9 mouse cellular contexts compared by ENCODE assay signal in the genomic region with DNA sequence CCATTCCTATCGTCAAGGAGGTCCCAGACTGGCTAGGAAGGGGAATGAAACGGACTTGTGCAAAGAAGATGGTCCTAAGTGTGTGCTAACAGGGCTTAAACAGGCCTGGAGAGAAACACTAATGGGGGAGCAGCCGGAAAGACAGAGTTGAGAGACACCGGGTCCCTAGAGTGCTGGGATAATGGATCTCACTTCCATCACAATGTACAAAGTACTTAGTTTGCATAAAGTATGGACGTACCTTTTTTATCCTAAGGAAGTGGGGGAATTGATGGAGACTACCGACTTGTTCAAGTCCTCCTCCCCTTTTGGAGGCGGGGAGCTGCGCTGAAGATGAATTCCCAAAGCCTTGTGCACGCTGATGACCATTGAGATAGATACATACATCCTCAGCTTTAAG. TPM values are rescaled to one million over a fixed set of nuclear protein-coding genes. Genes with fewer than 3 reads are reported as not detected.
DNase-seq lines count a peak whose midpoint lies in the region; ATAC-seq and TF ChIP-seq lines count a peak whose summit lies in the region.
"Had no signal": no experiment of that assay in that cellular context is flagged by ENCODE, and none has a peak within 500 bp of the region (broad histone marks: within the 10 kb centered on the region; RNA-seq: fewer than 3 reads in every experiment).

No protein-coding gene starts in this region.

- intact Hi-C loops in heart, adult 2 months (cut with DNase I) = loop anchor here (5.0 to 10.0 kb wide), 2 partner anchors 179 to 321 kb away; partner anchors contain the start of genes Id3 and Zfp46

- H3K4me3 ChIP-seq in heart, adult 2 months = peak overlapping the region; percentile 81
- peak overlapping the region; percentile 48 to 83 for H3K4me3 ChIP-seq in ES-E14 (ENCODE audit: insufficient read depth in 1 of 2, low read depth in 1 of 2, low read length in 2 of 2, poor library complexity in 1 of 2, severe bottlenecking in 1 of 2)
- H3K4me3 ChIP-seq in heart, embryonic 16.5 days (ENCODE audit: low read length) = peak overlapping the region; percentile 83
- H3K4me3 ChIP-seq in liver, postnatal 0 days (ENCODE audit: low read depth, low read length) = peak overlapping the region; percentile 62; the same call in 1 of the 2 replicates

- H3K4me1 ChIP-seq in heart, adult 2 months (ENCODE audit: control insufficient read depth, insufficient read depth, low read length) = peaks cover 20% of the 10 kb centered on the region
- peaks cover 8 to 15% of the 10 kb centered on the region in 2 experiments; a peak in 3 of 4 replicates for H3K4me1 ChIP-seq in ES-E14 (ENCODE audit: control insufficient read depth in 2 of 2, insufficient read depth in 2 of 2, low read length in 2 of 2, poor library complexity in 1 of 2)
- peaks cover 22% of the 10 kb centered on the region for H3K4me1 ChIP-seq in heart, embryonic 16.5 days (ENCODE audit: control insufficient read depth, insufficient read depth, low read length)
- H3K4me1 ChIP-seq in liver, postnatal 0 days (ENCODE audit: insufficient read depth) = 0 out of 2 replicates have a peak, but pooled peaks cover 6% of the 10 kb centered on the region

- no peak for DNase-seq in heart, adult 2 months
- no peak for DNase-seq in heart, adult 18-20 months
- DNase-seq in ES-E14 (ENCODE audit: low read depth, low spot score) = peak; percentile 41
- DNase-seq in liver, postnatal 0 days = no peak
- no peak for DNase-seq in retina, embryonic 14.5 days (ENCODE audit: low spot score)
- DNase-seq in thymus, postnatal 10 days (ENCODE audit: low spot score in 2 of 2) = no peak
- DNase-seq in adrenal gland, adult 18-20 months (ENCODE audit: low spot score in 2 of 2) = no peak

- no peak for TF ChIP-seq POLR2A in heart, adult 2 months (IDR thresholded peaks at IDR 0.05; ENCODE audit: insufficient read depth, low read depth, low read length)

- H3K9me3 ChIP-seq in ES-E14 (ENCODE audit: control insufficient read depth, insufficient read depth, low read depth, low read length) = no peaks in the 10 kb centered on the region
- no peaks in the 10 kb centered on the region for H3K9me3 ChIP-seq in heart, embryonic 16.5 days (replicated peaks; ENCODE audit: control insufficient read depth, low read length)
- H3K9me3 ChIP-seq in liver, postnatal 0 days (ENCODE audit: low read length) = no peaks in the 10 kb centered on the region

- no peaks in the 10 kb centered on the region for H3K79me2 ChIP-seq in heart, adult 2 months (replicated peaks; ENCODE audit: control insufficient read depth, insufficient read depth, low read length)

- 42% methylated on average over 9 of the region's 9 CpGs for WGBS in heart, adult 2 months
- 40% methylated on average over 9 of the region's 9 CpGs for whole genome bisulfite sequencing in heart, embryonic 16.5 days
- 39% methylated on average over 9 of the region's 9 CpGs for WGBS in liver, postnatal 0 days (ENCODE audit: insufficient replicate concordance)

- H3K27ac ChIP-seq in heart, adult 2 months = peak overlapping the region; percentile 97
- H3K27ac ChIP-seq in ES-E14 (ENCODE audit: insufficient read depth, low read depth, low read length, poor library complexity, severe bottlenecking) = peak overlapping the region; percentile 92
- H3K27ac ChIP-seq in heart, embryonic 16.5 days (ENCODE audit: low read length) = no peak overlapping the region
- no peak overlapping the region for H3K27ac ChIP-seq in liver, postnatal 0 days (ENCODE audit: low read depth)

- ATAC-seq in heart, embryonic 16.5 days (replicated peaks; ENCODE audit: extremely low read depth, insufficient read depth, low FRiP score) = no peak
- no peak for ATAC-seq in liver, postnatal 0 days

- TF ChIP-seq CTCF in heart, adult 2 months (IDR thresholded peaks at IDR 0.05) = no peak
- TF ChIP-seq CTCF in liver, postnatal 0 days (IDR thresholded peaks at IDR 0.05; ENCODE audit: low read depth) = no peak

- H3K4me2 ChIP-seq in heart, embryonic 16.5 days (ENCODE audit: low read depth, low read length) = peak overlapping the region; percentile 98
- peak overlapping the region; percentile 90 for H3K4me2 ChIP-seq in liver, postnatal 0 days (ENCODE audit: low read depth, low read length)

- TF ChIP-seq EP300 in heart, adult 2 months (IDR thresholded peaks at IDR 0.05; ENCODE audit: insufficient read depth, low read depth, low read length) = no peak
- TF ChIP-seq EP300 in liver, postnatal 0 days (IDR thresholded peaks at IDR 0.05; ENCODE audit: low read depth) = no peak

- peaks cover 3% of the 10 kb centered on the region; the same call in 1 of the 2 replicates for H3K36me3 ChIP-seq in heart, adult 2 months (ENCODE audit: control insufficient read depth, insufficient read depth, low read length)
- no peaks in the 10 kb centered on the region for H3K36me3 ChIP-seq in ES-E14 (ENCODE audit: control insufficient read depth, insufficient read depth, low read length, poor library complexity, severe bottlenecking)
- no peaks in the 10 kb centered on the region for H3K36me3 ChIP-seq in heart, embryonic 16.5 days (ENCODE audit: control insufficient read depth, insufficient read depth)
- H3K36me3 ChIP-seq in liver, postnatal 0 days (replicated peaks; ENCODE audit: insufficient read depth, low read length) = no peaks in the 10 kb centered on the region

- H3K9ac ChIP-seq in heart, adult 2 months (ENCODE audit: low read depth, low read length) = peak overlapping the region; percentile 97
- peak overlapping the region; percentile 81 for H3K9ac ChIP-seq in ES-E14 (ENCODE audit: insufficient read depth, low read depth, low read length, poor library complexity, severe bottlenecking)
- H3K9ac ChIP-seq in heart, embryonic 16.5 days (ENCODE audit: low read length) = no peak overlapping the region
- H3K9ac ChIP-seq in liver, postnatal 0 days (replicated peaks) = no peak overlapping the region

- H3K27me3 ChIP-seq in heart, adult 2 months (ENCODE audit: control insufficient read depth, insufficient read depth, low read length) = no peaks in the 10 kb centered on the region
- H3K27me3 ChIP-seq in heart, embryonic 16.5 days (ENCODE audit: control insufficient read depth, insufficient read depth, low read length) = 0 out of 2 replicates have a peak, but pooled peaks cover 3% of the 10 kb centered on the region
- H3K27me3 ChIP-seq in liver, postnatal 0 days (ENCODE audit: insufficient read depth, low read length) = peaks cover 5% of the 10 kb centered on the region
- H3K27me3 ChIP-seq: CH12.LX had no signal

- in situ Hi-C loops in ES-E14 (cut with MboI; ENCODE audit: low sequenced_read_pairs in 2 of 2, unreplicated experiment in 2 of 2) = no loop called here

TF ChIP-seq in ES-E14, 5 proteins besides CTCF, POLR2A, EP300 and RAD21:
- TF ChIP-seq HCFC1 (IDR thresholded peaks at IDR 0.05; ENCODE audit: borderline replicate concordance, insufficient read depth, low read length) = no peak
- TF ChIP-seq CHD2 (IDR thresholded peaks at IDR 0.05; ENCODE audit: low read depth, low read length) = no peak
- no peak for TF ChIP-seq MAFK (IDR thresholded peaks at IDR 0.05; ENCODE audit: insufficient read depth, low read depth, low read length)
- TF ChIP-seq ZNF384 (IDR thresholded peaks at IDR 0.05; ENCODE audit: low read depth, low read length) = no peak
- TF ChIP-seq ZC3H11A (IDR thresholded peaks at IDR 0.05; ENCODE audit: borderline replicate concordance, low read depth, low read length) = no peak

RNA-seq across cellular contexts. Expression of gene 6030445D17Rik, which starts 1.4 kb away (rescaled TPM):
- total RNA-seq in heart, adult 2 months (2021) = under 1 TPM; 0.31 to 0.45 TPM
- polyA plus RNA-seq in heart, adult 2 months (2012; rRNA removed) = 0.27 and 0.56 TPM in 2 replicates
- total RNA-seq in heart, adult 18-20 months (2021) = under 1 TPM; 0.15 to 0.21 TPM
- 0.89 and 1.0 TPM in 2 replicates for total RNA-seq in ES-E14 (2012; rRNA removed)
- polyA plus RNA-seq in heart, embryonic 16.5 days (2015; fragmentation: Nextera tagmentation; extraction: Ambion mirVana) = 0.32 TPM in 1 of 2 replicates, not detected in the other
- 0.12 TPM in 1 of 2 replicates, not detected in the other for polyA plus RNA-seq in liver, postnatal 0 days (2015; fragmentation: Nextera tagmentation; extraction: Ambion mirVana)
- under 1 TPM; 0.45 to 0.46 TPM for total RNA-seq in adrenal gland, adult 18-20 months (2021)
- total RNA-seq: CH12.LX had no signal

RNA-seq across cellular contexts. Expression of gene Luzp1, which starts 6.1 kb away (rescaled TPM):
- total RNA-seq in heart, adult 2 months (2021) = 10 to 100 TPM; 36.5 to 37.8 TPM
- 11.0 and 21.4 TPM in 2 replicates for polyA plus RNA-seq in heart, adult 2 months (2012; rRNA removed)
- 10 to 100 TPM; 29.3 to 38.1 TPM for total RNA-seq in heart, adult 18-20 months (2021)
- 34.6 and 41.0 TPM in 2 replicates for total RNA-seq in ES-E14 (2012; rRNA removed)
- polyA plus RNA-seq in heart, embryonic 16.5 days (2015; fragmentation: Nextera tagmentation; extraction: Ambion mirVana) = 96.1 and 97.5 TPM in 2 replicates
- 18.1 and 20.8 TPM in 2 replicates for polyA plus RNA-seq in liver, postnatal 0 days (2015; fragmentation: Nextera tagmentation; extraction: Ambion mirVana)
- total RNA-seq in adrenal gland, adult 18-20 months (2021) = 10 to 100 TPM; 32.0 to 41.5 TPM

RNA-seq across cellular contexts. Expression of gene Htr1d, which starts 40.1 kb away (rescaled TPM):
- not detected for total RNA-seq in heart, adult 2 months (2021)
- 0.04 and 0.09 TPM in 2 replicates for polyA plus RNA-seq in heart, adult 2 months (2012; rRNA removed)
- total RNA-seq in heart, adult 18-20 months (2021) = not detected
- 0.32 and 1.5 TPM in 2 replicates for total RNA-seq in ES-E14 (2012; rRNA removed)
- polyA plus RNA-seq in heart, embryonic 16.5 days (2015; fragmentation: Nextera tagmentation; extraction: Ambion mirVana) = 0.14 and 0.20 TPM in 2 replicates
- polyA plus RNA-seq in liver, postnatal 0 days (2015; fragmentation: Nextera tagmentation; extraction: Ambion mirVana) = not detected in 2 replicates
- under 1 TPM in 1 of 2 experiments, not detected in 1; 0.35 TPM for total RNA-seq in adrenal gland, adult 18-20 months (2021)
- total RNA-seq: CH12.LX had no signal

Comparison
In these comparisons a context has a peak if more than half of its experiments do, and no peak if none do; other contexts are left out.
1. H3K27ac ChIP-seq: peak in heart, adult 2 months (single experiment) and ES-E14 (single experiment); none in heart, embryonic 16.5 days (single experiment) and liver, postnatal 0 days (single experiment).
2. H3K9ac ChIP-seq: peak in heart, adult 2 months (single experiment) and ES-E14 (single experiment); none in heart, embryonic 16.5 days (single experiment) and liver, postnatal 0 days (single experiment).
3. Peak in every context shown above with its lines, with median percentiles within 50 percentile points of each other: H3K4me3 ChIP-seq.